Mouse (Mus musculus) G1E (cell line): ENCODE results near the gene Pde8a. TPM values are rescaled to one million over a fixed set of nuclear protein-coding genes. Genes with fewer than 3 reads are reported as not detected.
A peak's percentile ranks its signal among the peaks of the same experiment; 100 is the strongest.

Experiments
- ATAC-seq: 2 replicates; pipeline ENCODE4 v1.8.0; 2016; ENCODE audit warnings: mild to moderate bottlenecking; ENCODE audit not compliant: insufficient number of reproducible peaks, poor library complexity, low FRiP score, severe bottlenecking; ENCODE audit errors: extremely low read depth
- DNase-seq: peaks from one replicate; pipeline ENCODE4 v3.0.0; 2012; ENCODE audit warnings: low spot score
- H3K27me3 ChIP-seq: 2 replicates; pipeline ENCODE4 v1.6.1; 2012; ENCODE audit warnings: mild to moderate bottlenecking, low read length, inconsistent platforms; ENCODE audit not compliant: insufficient read depth
- H3K36me3 ChIP-seq: replicated peaks from 2 replicates; pipeline ENCODE3; 2012; ENCODE audit warnings: mild to moderate bottlenecking, inconsistent platforms
- H3K4me1 ChIP-seq: 2 replicates; pipeline ENCODE4 v1.6.1; 2012; ENCODE audit warnings: low read depth, low read length, inconsistent platforms, mixed read lengths; ENCODE audit not compliant: insufficient read depth
- H3K4me3 ChIP-seq: 2 replicates; pipeline ENCODE4 v1.5.1; 2012; ENCODE audit warnings: low read depth, mild to moderate bottlenecking, inconsistent platforms, low read length, moderate library complexity, mixed read lengths
- H3K9me3 ChIP-seq: replicated peaks from 2 replicates; pipeline ENCODE4 v1.6.1; 2012; ENCODE audit warnings: inconsistent platforms
- CTCF ChIP-seq: IDR thresholded peaks from 2 replicates; pipeline ENCODE4 v1.5.1; 2012; ENCODE audit warnings: low read depth, low read length, inconsistent platforms, mixed read lengths
- GATA1 ChIP-seq: IDR thresholded peaks from 2 replicates; pipeline ENCODE4 v1.6.1; 2012; ENCODE audit warnings: borderline replicate concordance, low read length, inconsistent platforms, mixed read lengths
- GATA2 ChIP-seq: IDR thresholded peaks from 2 replicates; pipeline ENCODE4 v1.6.1; 2012; ENCODE audit warnings: low read depth, low read length, inconsistent platforms, borderline replicate concordance
- POLR2AphosphoS5 ChIP-seq: IDR thresholded peaks from 2 replicates; pipeline ENCODE4 v1.6.1; 2012; ENCODE audit warnings: low read depth, low read length, inconsistent platforms; ENCODE audit not compliant: insufficient replicate concordance
- TAL1 ChIP-seq: conservative IDR thresholded peaks from 2 replicates; pipeline ENCODE4 v1.6.1; 2012; ENCODE audit warnings: low read depth, low read length, inconsistent platforms, mixed read lengths
- polyA plus RNA-seq: library from polyadenylated mRNA; stranded (reverse); fragments of >175 nt; gene quantifications from 2 replicates; pipeline ENCODE4 v1.2.3, GENCODE M21; 2012
- total RNA-seq, 2 experiments: library from RNA; stranded (forward) in 1 of 2; stranded (reverse) in 1 of 2; fragments of 200-1000 nt in 1 of 2; fragments of >200 nt in 1 of 2; fragmentation: Nextera tagmentation in 1 of 2; gene quantifications; 2 replicates each; pipeline ENCODE4 v1.2.3; 2014 to 2017

The Pde8a gene
- total RNA-seq (2014; fragmentation: Nextera tagmentation) (not detected in 2 replicates), total RNA-seq (2017) (0.05 TPM in 1 of 2 replicates, not detected in the other), polyA plus RNA-seq (not detected in 2 replicates)

- ATAC-seq (no peak), DNase-seq (no peak)
- no peaks in the 10 kb centered on the region for H3K36me3 ChIP-seq
- H3K9me3 ChIP-seq, result peaks cover 22% of the 10 kb centered on the region
- H3K4me1 ChIP-seq, result no peaks in the 10 kb centered on the region
- H3K27me3 ChIP-seq, result peaks cover 9% of the 10 kb centered on the region
- TF ChIP-seq GATA1 (no peak), POLR2AphosphoS5 (no peak), CTCF (no peak), TAL1 (no peak), GATA2 (no peak)
- H3K4me3 ChIP-seq, result peak within 1 kb of the TSS; percentile 23; the same call in 1 of the 2 replicates
Observed at GRCm38 (mm10) chr7:81213347-81214152, at the start of gene Pde8a. TSS of gene Pde8a (plus strand) at chr7:81213596.

GRCm38 (mm10) chr7:81164411-81164810 is 49.0 kb upstream of the Pde8a start:
- peaks cover 2% of the 10 kb centered on the region; the same call in 1 of the 2 replicates for H3K4me1 ChIP-seq
- ATAC-seq (no peak), DNase-seq (no peak)
- H3K27me3 ChIP-seq, result peaks cover 20% of the 10 kb centered on the region
- no peak overlapping the region for H3K4me3 ChIP-seq
- no peaks in the 10 kb centered on the region for H3K36me3 ChIP-seq
- no peaks in the 10 kb centered on the region for H3K9me3 ChIP-seq
- TF ChIP-seq GATA2, result no peak
- TF ChIP-seq GATA1, result no peak
- TF ChIP-seq POLR2AphosphoS5, result no peak
- TF ChIP-seq CTCF, result no peak
- TF ChIP-seq TAL1, result no peak

- TF ChIP-seq CTCF (peak; percentile 21; the same call in 1 of the 2 replicates), POLR2AphosphoS5 (no peak), GATA2 (no peak), GATA1 (no peak), TAL1 (no peak)
- H3K9me3 ChIP-seq, result no peaks in the 10 kb centered on the region
- peaks cover 24% of the 10 kb centered on the region for H3K27me3 ChIP-seq
- no peaks in the 10 kb centered on the region for H3K36me3 ChIP-seq
- ATAC-seq (no peak), DNase-seq (no peak)
- H3K4me3 ChIP-seq, result no peak overlapping the region
- peaks cover 2% of the 10 kb centered on the region; the same call in 1 of the 2 replicates for H3K4me1 ChIP-seq
Observed at GRCm38 (mm10) chr7:81167124-81167523, 46.3 kb upstream of the Pde8a start.

GRCm38 (mm10) chr7:81169351-81169750 is 44.0 kb upstream of the Pde8a start:
- ATAC-seq, result no peak
- DNase-seq, result no peak

GRCm38 (mm10) chr7:81173931-81174330 is 39.5 kb upstream of the Pde8a start:
- H3K9me3 ChIP-seq, result no peaks in the 10 kb centered on the region
- ATAC-seq (no peak), DNase-seq (no peak)
- H3K4me1 ChIP-seq, result peaks cover 3% of the 10 kb centered on the region; the same call in 1 of the 2 replicates
- H3K4me3 ChIP-seq, result no peak overlapping the region
- no peaks in the 10 kb centered on the region for H3K36me3 ChIP-seq
- TF ChIP-seq CTCF, result no peak
- no peak for TF ChIP-seq GATA1
- TF ChIP-seq POLR2AphosphoS5, result no peak
- TF ChIP-seq GATA2, result no peak
- no peak for TF ChIP-seq TAL1
- peaks cover 18% of the 10 kb centered on the region; the same call in 1 of the 2 replicates for H3K27me3 ChIP-seq

More at GRCm38 (mm10) chr7:81169351-81169750, 44.0 kb upstream of the Pde8a start:
- no peaks in the 10 kb centered on the region for H3K9me3 ChIP-seq
- no peaks in the 10 kb centered on the region for H3K36me3 ChIP-seq
- TF ChIP-seq CTCF, result no peak
- no peak for TF ChIP-seq POLR2AphosphoS5
- no peak for TF ChIP-seq TAL1
- no peak for TF ChIP-seq GATA1
- TF ChIP-seq GATA2, result no peak
- peaks cover 20% of the 10 kb centered on the region for H3K27me3 ChIP-seq
- H3K4me1 ChIP-seq, result no peaks in the 10 kb centered on the region
- H3K4me3 ChIP-seq, result no peak overlapping the region

- DNase-seq (no peak), ATAC-seq (no peak)
- Histone ChIP-seq H3K4me1 (peaks cover 3% of the 10 kb centered on the region; the same call in 1 of the 2 replicates), H3K27me3 (peaks cover 16% of the 10 kb centered on the region), H3K36me3 (no peaks in the 10 kb centered on the region), H3K9me3 (no peaks in the 10 kb centered on the region), H3K4me3 (no peak overlapping the region)
- TF ChIP-seq GATA1, result no peak
- TF ChIP-seq CTCF, result no peak
- TF ChIP-seq POLR2AphosphoS5, result no peak
- TF ChIP-seq TAL1, result no peak
- no peak for TF ChIP-seq GATA2
Observed at GRCm38 (mm10) chr7:81174654-81175053, 38.7 kb upstream of the Pde8a start.
